Mouse (Mus musculus) spleen, adult 2 months (tissue): ENCODE measurements around the gene Cryba4. TPM values are rescaled to one million over a fixed set of nuclear protein-coding genes. Genes with fewer than 3 reads are reported as not detected.

Experiments
- DNase-seq, 2 experiments: peaks; one replicate each; pipeline versions ENCODE4 v3.0.0 to v3.0.0-alpha.2; 2012 to 2021; ENCODE audit warnings: low spot score in 2 of 2, low read depth in 1 of 2
- H3K27ac ChIP-seq: fragments of 200-500 bp; 2 replicates; pipeline ENCODE4 v1.5.1; 2012; ENCODE audit warnings: low read length, inconsistent platforms; ENCODE audit not compliant: insufficient read depth
- H3K27me3 ChIP-seq: fragments of 200-500 bp; 2 replicates; pipeline ENCODE4 v1.6.1; 2012; ENCODE audit warnings: mild to moderate bottlenecking, moderate library complexity, low read length, inconsistent platforms; ENCODE audit not compliant: control insufficient read depth, insufficient read depth
- H3K36me3 ChIP-seq: fragments of 200-500 bp; 2 replicates; pipeline ENCODE4 v1.6.1; 2012; ENCODE audit warnings: mild to moderate bottlenecking, low read length, inconsistent platforms; ENCODE audit not compliant: control insufficient read depth, insufficient read depth
- H3K4me1 ChIP-seq: fragments of 200-500 bp; 2 replicates; pipeline ENCODE4 v1.6.1; 2011; ENCODE audit warnings: inconsistent platforms; ENCODE audit not compliant: control insufficient read depth, insufficient read depth, insufficient read length
- H3K4me3 ChIP-seq: fragments of 200-500 bp; 2 replicates; pipeline ENCODE4 v1.5.1; 2011; ENCODE audit warnings: mild to moderate bottlenecking, inconsistent platforms; ENCODE audit not compliant: insufficient read depth, insufficient read length; ENCODE audit errors: extremely low read depth
- CTCF ChIP-seq: fragments of 200-500 bp; IDR thresholded peaks from 2 replicates; pipeline ENCODE4 v1.5.1; 2011; ENCODE audit warnings: mild to moderate bottlenecking, inconsistent platforms; ENCODE audit not compliant: insufficient read depth, insufficient read length, insufficient replicate concordance; ENCODE audit errors: extremely low read depth
- POLR2A ChIP-seq: fragments of 200-500 bp; IDR thresholded peaks from 2 replicates; pipeline ENCODE4 v1.6.1; 2011; ENCODE audit warnings: low read depth, low read length, inconsistent platforms
- WGBS: fragments of 180-500 bp; shearing (Covaris S2); methylation state at CpG from one replicate; pipeline ENCODE4 v1.1.7; 2018; 5-methylcytosine and 5-hydroxymethylcytosine counted together
- polyA plus RNA-seq: library from polyadenylated mRNA; depleted of rRNA; stranded (reverse); fragments of >200 nt; gene quantifications from 2 replicates; pipeline ENCODE4 v1.2.3, GENCODE M21; 2012

Gene Cryba4
- polyA plus RNA-seq, 1 experiment = 1.5 TPM

DNA sequence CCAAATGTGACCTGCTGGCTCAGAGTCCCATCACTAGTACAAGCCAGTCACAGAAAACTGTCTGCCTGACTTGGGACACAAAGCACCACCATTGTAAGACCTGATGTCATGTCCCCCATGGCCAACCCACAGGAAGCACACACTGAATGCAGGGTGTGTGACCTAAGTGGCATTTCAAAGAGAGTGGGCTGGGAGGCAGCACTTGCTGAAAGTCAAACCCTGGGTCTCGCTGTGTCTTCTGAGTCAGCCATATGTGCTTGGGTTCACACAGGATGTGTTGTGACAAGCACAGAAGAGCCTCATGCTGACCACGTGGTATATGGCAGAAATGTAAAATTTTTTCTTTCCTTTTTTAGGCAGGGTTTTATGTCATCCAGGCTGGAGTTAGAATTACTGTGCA, 44.9 kb upstream of the Cryba4 start:
- no peak overlapping the region for H3K4me3 ChIP-seq
- TF ChIP-seq POLR2A (no peak), CTCF (no peak)
- DNase-seq = peak in 1 of 2 experiments; percentile 51

DNA sequence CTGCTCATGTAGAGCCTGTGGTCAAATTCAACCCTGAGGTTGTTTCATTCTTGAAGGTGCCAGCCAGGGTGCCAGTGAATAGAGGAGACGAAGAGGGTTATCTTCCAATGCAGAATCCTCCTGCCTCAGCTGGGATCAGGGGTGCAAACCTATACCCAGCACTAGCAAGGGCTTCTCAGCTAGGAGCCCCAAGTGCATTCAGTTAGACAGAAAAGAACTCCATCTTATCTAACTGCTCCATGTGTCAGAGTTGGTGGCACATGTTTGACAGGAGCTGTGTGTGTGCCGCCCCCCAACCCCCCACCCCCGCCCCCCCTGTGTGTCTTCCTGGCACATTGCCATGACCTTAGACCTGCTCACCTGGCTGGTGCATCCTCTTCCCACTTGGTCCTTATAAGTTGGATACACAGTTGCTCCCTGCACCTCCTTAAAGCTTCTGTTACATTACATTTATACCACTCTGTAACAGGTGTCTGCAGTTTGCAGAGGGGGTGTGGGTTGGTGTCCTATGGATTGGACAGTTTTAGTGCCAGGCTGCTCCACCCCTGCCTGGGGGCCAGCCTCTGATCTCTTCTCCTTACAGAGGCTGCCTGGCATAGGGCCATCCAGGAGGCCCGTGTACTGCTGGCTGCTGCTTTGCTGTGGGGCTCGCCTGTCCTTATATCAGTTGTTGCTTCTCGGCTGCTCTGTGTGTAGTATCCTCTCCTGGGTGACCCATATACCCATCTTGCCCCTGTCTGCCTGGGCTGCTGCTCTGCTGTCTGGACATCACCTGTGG, 44.3 kb upstream of the Cryba4 start:
- H3K27ac ChIP-seq = peak overlapping the region; percentile 65
- no peaks in the 10 kb centered on the region for H3K36me3 ChIP-seq
- H3K4me1 ChIP-seq = peaks cover 65% of the 10 kb centered on the region
- TF ChIP-seq POLR2A (no peak), CTCF (no peak)
- H3K4me3 ChIP-seq = no peak overlapping the region
- WGBS = 37% methylated on average over 6 of the region's 6 CpGs
- no peaks in the 10 kb centered on the region for H3K27me3 ChIP-seq
- no peak for DNase-seq

More for the DNA sequence above, 44.9 kb upstream of the Cryba4 start:
- H3K4me1 ChIP-seq = peaks cover 59% of the 10 kb centered on the region
- peak overlapping the region; percentile 65 for H3K27ac ChIP-seq
- no peaks in the 10 kb centered on the region for H3K27me3 ChIP-seq
- WGBS = 15% methylated on average over 2 of the region's 2 CpGs
- H3K36me3 ChIP-seq = no peaks in the 10 kb centered on the region

DNA sequence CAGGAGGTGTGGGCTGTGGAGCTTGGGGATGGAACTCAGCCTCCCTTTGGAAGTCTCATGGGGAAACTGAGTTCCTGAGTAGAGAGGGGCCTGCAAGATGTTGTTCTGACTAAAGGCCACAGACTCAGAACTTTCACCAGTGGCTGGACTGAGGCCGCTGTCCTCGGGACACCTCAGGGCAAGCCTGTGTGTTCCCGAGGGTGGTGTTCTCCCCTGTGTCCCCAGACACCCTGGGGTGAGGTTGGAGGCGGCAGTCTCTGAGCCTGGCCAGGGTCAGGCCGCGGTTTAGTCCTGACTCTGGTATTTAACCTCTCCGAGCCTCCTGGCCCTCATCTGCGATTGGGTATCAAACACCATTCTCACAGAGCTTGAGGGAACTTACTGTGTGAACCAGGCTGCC, 43.2 kb upstream of the Cryba4 start:
- WGBS = 86% methylated on average over 8 of the region's 8 CpGs
- Histone ChIP-seq H3K4me3 (no peak overlapping the region), H3K27ac (no peak overlapping the region), H3K27me3 (no peaks in the 10 kb centered on the region), H3K36me3 (no peaks in the 10 kb centered on the region), H3K4me1 (peaks cover 68% of the 10 kb centered on the region)
- TF ChIP-seq CTCF (no peak), POLR2A (no peak)
- no peak for DNase-seq

DNA sequence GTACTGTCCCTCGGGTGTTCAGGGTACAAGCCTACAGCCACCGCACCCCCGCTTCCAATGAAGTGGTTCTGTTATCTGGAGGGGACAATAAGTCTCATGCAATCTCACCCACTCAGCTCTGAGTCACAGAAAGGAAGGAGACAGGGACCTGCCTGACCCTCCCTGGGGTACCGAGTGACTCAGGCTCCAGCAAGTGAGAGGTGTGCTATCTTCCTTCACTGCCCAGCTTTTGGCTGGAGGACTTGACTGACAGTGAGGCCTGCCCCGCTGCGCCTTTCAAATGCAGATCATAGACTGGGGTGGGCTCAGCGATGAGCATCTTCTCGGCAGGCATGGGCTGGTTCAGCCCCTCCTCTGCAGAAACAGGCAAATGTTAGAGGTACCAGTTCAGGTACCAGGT, 42.8 kb upstream of the Cryba4 start:
- DNase-seq = no peak
- H3K4me3 ChIP-seq = no peak overlapping the region
- H3K27ac ChIP-seq = no peak overlapping the region

DNA sequence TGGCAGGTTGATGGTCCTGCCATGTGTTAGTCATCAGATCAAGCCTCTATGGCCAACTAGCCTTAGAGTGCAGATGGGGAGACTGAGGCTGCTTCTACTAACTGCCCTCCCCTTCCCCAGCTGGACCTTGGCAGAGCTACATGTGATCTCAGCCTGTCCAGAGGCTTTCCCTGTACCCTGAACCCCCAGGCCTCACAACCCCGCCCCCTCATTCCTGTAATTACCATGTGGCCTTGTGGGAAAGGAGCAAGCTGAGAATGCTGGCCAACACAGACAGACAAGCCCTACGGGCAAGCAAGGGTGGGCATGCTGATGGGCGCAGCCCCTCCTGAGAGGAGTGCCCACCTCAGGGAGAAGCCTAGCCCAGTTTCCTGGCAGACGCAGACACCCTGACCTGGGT, 42.4 kb upstream of the Cryba4 start:
- WGBS = 89% methylated on average over 4 of the region's 4 CpGs
- no peak overlapping the region for H3K4me3 ChIP-seq
- H3K4me1 ChIP-seq = peaks cover 62% of the 10 kb centered on the region
- no peak for TF ChIP-seq CTCF
- TF ChIP-seq POLR2A = no peak
- no peak overlapping the region for H3K27ac ChIP-seq
- DNase-seq = no peak
- H3K27me3 ChIP-seq = no peaks in the 10 kb centered on the region
- H3K36me3 ChIP-seq = no peaks in the 10 kb centered on the region

More for the DNA sequence above, 42.8 kb upstream of the Cryba4 start:
- TF ChIP-seq POLR2A = no peak
- no peak for TF ChIP-seq CTCF
- Histone ChIP-seq H3K36me3 (no peaks in the 10 kb centered on the region), H3K4me1 (peaks cover 66% of the 10 kb centered on the region), H3K27me3 (no peaks in the 10 kb centered on the region)
- 76% methylated on average over 8 of the region's 8 CpGs for WGBS

DNA sequence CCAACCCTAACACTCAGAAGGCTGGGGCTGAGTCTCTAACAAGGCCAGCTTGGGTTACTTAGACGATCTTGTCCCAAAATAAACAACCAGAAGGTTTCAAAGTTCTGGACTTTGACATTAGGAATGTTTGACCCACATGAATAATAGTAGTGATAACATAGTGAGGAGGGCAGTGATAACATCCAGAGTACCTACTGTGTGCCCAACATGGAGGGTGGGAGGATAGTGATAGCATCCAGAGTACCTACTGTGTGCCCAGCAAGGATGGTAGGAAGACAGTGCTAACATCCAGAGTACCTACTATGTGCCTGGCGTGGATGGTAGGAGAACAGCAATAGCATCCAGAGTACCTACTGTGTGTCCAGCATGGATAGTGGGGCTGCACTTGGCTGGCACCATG, 41.5 kb upstream of the Cryba4 start:
- Histone ChIP-seq H3K27ac (no peak overlapping the region), H3K4me3 (no peak overlapping the region), H3K4me1 (peaks cover 55% of the 10 kb centered on the region), H3K27me3 (no peaks in the 10 kb centered on the region), H3K36me3 (no peaks in the 10 kb centered on the region)
- 84% methylated on average over 2 of the region's 2 CpGs for WGBS
- TF ChIP-seq POLR2A = no peak
- no peak for TF ChIP-seq CTCF
- DNase-seq = no peak

DNA sequence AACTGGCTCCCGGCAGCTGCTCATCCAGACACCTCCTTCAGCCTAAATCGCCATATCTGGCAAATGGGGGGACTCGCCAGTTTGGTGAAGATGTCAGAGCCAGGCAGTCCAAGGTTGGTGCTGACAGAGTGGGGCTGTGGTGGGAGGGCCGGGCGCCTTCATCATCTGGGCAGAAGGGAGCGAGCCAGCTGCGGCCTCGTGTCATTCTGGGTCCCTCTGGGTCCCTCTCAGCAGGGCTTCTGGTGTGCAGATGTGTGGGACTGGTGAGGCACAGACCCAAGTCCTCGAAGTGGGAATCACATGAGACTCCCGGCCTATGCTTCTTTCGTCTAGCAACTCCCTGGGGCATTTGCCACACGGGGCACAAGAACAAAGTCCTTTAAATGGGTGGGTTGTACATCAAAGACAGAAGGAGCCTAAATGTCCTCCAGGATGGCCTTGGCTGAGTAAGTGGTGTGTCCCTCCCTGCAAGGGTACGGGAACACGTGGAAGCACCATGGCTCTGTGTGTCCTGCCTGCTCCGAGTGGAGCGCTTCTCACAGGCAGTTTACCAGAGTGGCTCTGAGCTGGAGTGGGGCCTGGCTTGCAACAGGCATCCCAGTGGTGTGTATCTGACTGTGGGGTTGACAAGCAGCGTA, 40.1 kb upstream of the Cryba4 start:
- DNase-seq = no peak
- 55% methylated on average over 17 of the region's 17 CpGs for WGBS
- TF ChIP-seq POLR2A = no peak
- TF ChIP-seq CTCF = no peak
- Histone ChIP-seq H3K27me3 (no peaks in the 10 kb centered on the region), H3K27ac (peak overlapping the region; percentile 54), H3K4me1 (peaks cover 55% of the 10 kb centered on the region; the same call in 1 of the 2 replicates), H3K4me3 (no peak overlapping the region), H3K36me3 (no peaks in the 10 kb centered on the region)
